Mouse (Mus musculus) cerebellum, adult 2 months (tissue): ENCODE results near the gene Slc35f6. TPM values are rescaled to one million over a fixed set of nuclear protein-coding genes. Genes with fewer than 3 reads are reported as not detected.

ENCODE experiments used
- DNase-seq, 2 experiments: peaks; one replicate each; pipeline ENCODE4 v3.0.0; 2021
- H3K27ac ChIP-seq: fragments of 200-500 bp; 2 replicates; pipeline ENCODE4 v1.5.1; 2012; ENCODE audit warnings: low read length, control low read depth, inconsistent platforms; ENCODE audit not compliant: insufficient read depth
- H3K27me3 ChIP-seq: fragments of 200-500 bp; 2 replicates; pipeline ENCODE4 v1.6.1; 2012; ENCODE audit warnings: inconsistent platforms, mild to moderate bottlenecking, low read length, moderate library complexity; ENCODE audit not compliant: control insufficient read depth, insufficient read depth
- H3K4me1 ChIP-seq: fragments of 200-500 bp; 2 replicates; pipeline ENCODE4 v1.6.1; 2011; ENCODE audit warnings: low read length; ENCODE audit not compliant: control insufficient read depth, insufficient read depth
- H3K4me3 ChIP-seq: fragments of 200-500 bp; replicated peaks from 2 replicates; pipeline ENCODE3; 2011; ENCODE audit warnings: mild to moderate bottlenecking, low read depth, low read length, control low read depth; ENCODE audit not compliant: insufficient read depth
- CTCF ChIP-seq: fragments of 200-500 bp; IDR thresholded peaks from 2 replicates; pipeline ENCODE4 v1.5.1; 2011; ENCODE audit warnings: low read depth, mild to moderate bottlenecking, control low read depth, low read length, moderate library complexity, borderline replicate concordance; ENCODE audit not compliant: insufficient read depth
- POLR2A ChIP-seq: fragments of 200-500 bp; IDR thresholded peaks from 2 replicates; pipeline ENCODE4 v1.6.1; 2011; ENCODE audit warnings: low read length, control low read depth, borderline replicate concordance; ENCODE audit not compliant: insufficient read depth
- WGBS: fragments of 180-500 bp; shearing (Covaris S2); methylation state at CpG from one replicate; pipeline ENCODE4 v1.1.7; 2018; 5-methylcytosine and 5-hydroxymethylcytosine counted together
- polyA plus RNA-seq: library from polyadenylated mRNA; depleted of rRNA; stranded (reverse); fragments of >200 nt; gene quantifications from 2 replicates; pipeline ENCODE4 v1.2.3, GENCODE M21; 2012; rRNA removed

The Slc35f6 gene
- 57.1 and 60.9 TPM in 2 replicates for polyA plus RNA-seq

GRCm38 (mm10) chr5:30647815-30648560 is at the start of gene Slc35f6:
Slc35f6 (plus strand) TSS chr5:30647933.
- DNase-seq: peak; percentile 92
- Histone ChIP-seq H3K27ac (peak within 1 kb of the TSS; percentile 75), H3K4me3 (peak within 1 kb of the TSS; percentile 99), H3K4me1 (peaks cover 15% of the 10 kb centered on the region), H3K27me3 (no peaks in the 10 kb centered on the region)
- WGBS: 1% methylated on average over 38 of the region's 38 CpGs
- no peak for TF ChIP-seq CTCF
- TF ChIP-seq POLR2A: peak; percentile 84

- no peak overlapping the region for H3K27ac ChIP-seq
- H3K27me3 ChIP-seq: no peaks in the 10 kb centered on the region
- peak; percentile 3; the same call in 1 of the 2 replicates for TF ChIP-seq CTCF
- TF ChIP-seq POLR2A: no peak
- H3K4me3 ChIP-seq: no peak overlapping the region
- H3K4me1 ChIP-seq: peaks cover 81% of the 10 kb centered on the region
- DNase-seq: peak; percentile 52 to 63
- 2% methylated on average over 4 of the region's 4 CpGs for WGBS
Observed at GRCm38 (mm10) chr5:30601397-30601796, 46.3 kb upstream of the Slc35f6 start.

- Histone ChIP-seq H3K4me3 (no peak overlapping the region), H3K4me1 (peaks cover 87% of the 10 kb centered on the region), H3K27ac (no peak overlapping the region), H3K27me3 (no peaks in the 10 kb centered on the region)
- DNase-seq: no peak
- TF ChIP-seq CTCF: no peak
- no peak for TF ChIP-seq POLR2A
- WGBS: 88% methylated on average over 3 of the region's 3 CpGs
Observed at GRCm38 (mm10) chr5:30603255-30603654, 44.5 kb upstream of the Slc35f6 start.

GRCm38 (mm10) chr5:30603926-30604325 is 43.8 kb upstream of the Slc35f6 start:
- H3K4me3 ChIP-seq: no peak overlapping the region
- TF ChIP-seq CTCF (no peak), POLR2A (no peak)
- no peaks in the 10 kb centered on the region for H3K27me3 ChIP-seq
- no peak overlapping the region for H3K27ac ChIP-seq
- DNase-seq: no peak
- H3K4me1 ChIP-seq: peaks cover 91% of the 10 kb centered on the region
- 77% methylated on average over 4 of the region's 4 CpGs for WGBS

GRCm38 (mm10) chr5:30604769-30605188 is 43.0 kb upstream of the Slc35f6 start:
- Histone ChIP-seq H3K27ac (peak overlapping the region; percentile 37; the same call in 1 of the 2 replicates), H3K27me3 (no peaks in the 10 kb centered on the region), H3K4me3 (no peak overlapping the region), H3K4me1 (peaks cover 92% of the 10 kb centered on the region)
- TF ChIP-seq CTCF (no peak), POLR2A (no peak)
- DNase-seq: no peak
- 16% methylated on average over 8 of the region's 8 CpGs for WGBS

GRCm38 (mm10) chr5:30605649-30606048 is 42.1 kb upstream of the Slc35f6 start:
- H3K27me3 ChIP-seq: no peaks in the 10 kb centered on the region
- peaks cover 92% of the 10 kb centered on the region for H3K4me1 ChIP-seq
- peak overlapping the region; percentile 48 for H3K27ac ChIP-seq
- no peak overlapping the region for H3K4me3 ChIP-seq
- TF ChIP-seq CTCF (no peak), POLR2A (no peak)
- WGBS: 40% methylated on average over 6 of the region's 6 CpGs
- DNase-seq: peak; percentile 56 to 58

GRCm38 (mm10) chr5:30606424-30607073 is 41.2 kb upstream of the Slc35f6 start:
- Histone ChIP-seq H3K4me3 (no peak overlapping the region), H3K27me3 (no peaks in the 10 kb centered on the region), H3K4me1 (peaks cover 89% of the 10 kb centered on the region), H3K27ac (peak overlapping the region; percentile 48)
- 9% methylated on average over 16 of the region's 16 CpGs for WGBS
- TF ChIP-seq CTCF (no peak), POLR2A (no peak)
- peak; percentile 97 to 98 for DNase-seq

- H3K4me3 ChIP-seq: no peak overlapping the region
- H3K27ac ChIP-seq: no peak overlapping the region
- TF ChIP-seq CTCF: no peak
- TF ChIP-seq POLR2A: no peak
- DNase-seq: no peak
- peaks cover 73% of the 10 kb centered on the region for H3K4me1 ChIP-seq
- H3K27me3 ChIP-seq: no peaks in the 10 kb centered on the region
- WGBS: 86% methylated on average over 7 of the region's 7 CpGs
Observed at GRCm38 (mm10) chr5:30609094-30609493, 38.6 kb upstream of the Slc35f6 start.
